Mouse (Mus musculus): ENCODE measurements at regions not wholly inside any gene's neighbourhood (a gene's known extent, or its start where the extent isn't known, plus 50 kb on each side); places are given as distances from the start of the nearest gene placed in this dataset.

DNA sequence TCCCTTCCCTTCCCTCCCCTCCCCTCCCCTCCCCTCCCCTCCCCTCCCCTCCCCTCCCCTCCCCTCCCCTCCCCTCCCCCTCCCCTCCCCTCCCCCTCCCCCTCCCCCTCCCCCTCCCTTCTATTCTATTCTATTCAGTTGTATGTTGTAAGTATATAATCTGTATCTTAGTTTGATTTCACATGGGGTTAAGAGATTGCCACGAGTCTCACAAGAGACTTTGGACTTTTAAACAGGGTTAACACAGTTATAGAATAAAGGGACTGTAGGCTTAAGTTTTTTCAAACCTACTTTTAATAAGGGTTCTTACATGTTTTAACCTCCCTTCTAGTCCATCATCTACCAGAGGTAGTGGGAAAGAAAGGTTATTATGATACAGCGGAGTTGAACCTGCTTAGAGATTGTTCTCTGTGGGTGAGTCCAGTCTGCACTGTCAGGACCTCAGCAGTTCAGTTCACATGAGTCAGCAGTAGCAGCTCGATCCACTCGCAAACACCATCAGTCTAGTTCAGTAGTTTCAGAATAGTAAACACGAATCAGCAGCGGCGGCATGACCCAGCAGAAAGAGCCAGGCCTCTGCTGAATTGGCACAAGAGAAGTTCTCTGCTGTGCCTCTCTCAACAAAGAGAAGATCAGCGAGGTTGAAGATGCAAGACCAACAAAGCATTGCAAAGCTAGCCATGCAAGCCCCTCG is 116.8 kb upstream of the Shb start:
- TF ChIP-seq CTCF (IDR thresholded peaks at IDR 0.05; ENCODE audit: control insufficient read depth, insufficient read depth, insufficient read length) (no peak), MAX (IDR thresholded peaks at IDR 0.05) (no peak), FOSL1 (IDR thresholded peaks at IDR 0.05; ENCODE audit: insufficient read depth, low read length, poor library complexity, severe bottlenecking) (no peak), MYOG (IDR thresholded peaks at IDR 0.05; ENCODE audit: control insufficient read depth, extremely low read depth, insufficient read length) (no peak), USF1 (IDR thresholded peaks at IDR 0.05; ENCODE audit: low read depth) (no peak), MYOD1 (IDR thresholded peaks at IDR 0.05; ENCODE audit: control insufficient read depth, insufficient read length, low read depth) (no peak), CEBPB (IDR thresholded peaks at IDR 0.05; ENCODE audit: low read depth) (no peak)
